Mouse (Mus musculus): Measurements from ENCODE around the gene Myadm.
A peak's percentile ranks its signal among the peaks of the same experiment; 100 is the strongest.

Myadm gene

DNA sequence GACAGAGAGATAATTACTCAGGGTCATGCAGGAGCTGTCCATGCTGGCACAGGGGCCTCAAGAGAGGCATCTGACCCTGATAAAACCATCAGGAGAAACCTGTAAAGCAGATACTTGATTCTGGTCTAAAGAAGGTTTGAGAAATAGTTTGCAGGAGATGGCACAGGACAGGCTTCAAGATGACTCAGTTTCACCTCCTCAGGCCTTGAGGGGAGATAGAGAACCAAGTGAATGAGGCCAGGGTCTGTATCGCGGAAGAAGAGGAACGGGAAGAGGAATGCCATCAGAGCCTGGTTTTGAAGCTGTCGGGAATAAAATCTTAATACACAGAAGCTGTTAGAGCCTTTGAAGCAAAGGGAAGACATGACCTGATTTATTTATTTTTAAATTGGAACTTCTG, 28.8 kb downstream of the Myadm start:
- no peak for DNase-seq (ENCODE audit: low spot score in 2 of 2)

- no peak for DNase-seq (ENCODE audit: low spot score in 2 of 2)
These were observed 32.0 kb downstream of the Myadm start for GRCm38 (mm10) chr7:3320856-3321255.

DNA sequence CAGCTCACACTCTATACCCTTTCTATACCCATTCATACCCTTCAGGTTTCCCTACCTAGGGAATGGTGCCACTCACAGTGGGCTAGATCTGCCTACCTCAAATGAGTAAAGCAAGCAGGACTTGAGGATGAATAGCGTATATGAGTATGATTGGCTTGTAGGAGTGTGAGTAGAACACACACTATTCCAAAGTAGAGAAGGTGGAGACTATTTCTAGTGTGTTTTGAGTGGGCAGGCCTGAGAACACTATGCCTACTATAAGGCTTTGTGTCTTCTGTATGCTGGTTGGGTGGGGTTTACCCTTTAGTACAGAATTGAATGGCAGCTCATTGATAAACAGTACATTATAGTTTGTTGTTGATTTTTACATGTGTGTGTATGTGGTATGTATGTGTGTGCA, 34.9 kb downstream of the Myadm start:
- no peak for DNase-seq (ENCODE audit: low spot score in 2 of 2)

- DNase-seq (ENCODE audit: low spot score in 2 of 2) = no peak
These were observed 39.1 kb downstream of the Myadm start for GRCm38 (mm10) chr7:3327961-3328360.

DNA sequence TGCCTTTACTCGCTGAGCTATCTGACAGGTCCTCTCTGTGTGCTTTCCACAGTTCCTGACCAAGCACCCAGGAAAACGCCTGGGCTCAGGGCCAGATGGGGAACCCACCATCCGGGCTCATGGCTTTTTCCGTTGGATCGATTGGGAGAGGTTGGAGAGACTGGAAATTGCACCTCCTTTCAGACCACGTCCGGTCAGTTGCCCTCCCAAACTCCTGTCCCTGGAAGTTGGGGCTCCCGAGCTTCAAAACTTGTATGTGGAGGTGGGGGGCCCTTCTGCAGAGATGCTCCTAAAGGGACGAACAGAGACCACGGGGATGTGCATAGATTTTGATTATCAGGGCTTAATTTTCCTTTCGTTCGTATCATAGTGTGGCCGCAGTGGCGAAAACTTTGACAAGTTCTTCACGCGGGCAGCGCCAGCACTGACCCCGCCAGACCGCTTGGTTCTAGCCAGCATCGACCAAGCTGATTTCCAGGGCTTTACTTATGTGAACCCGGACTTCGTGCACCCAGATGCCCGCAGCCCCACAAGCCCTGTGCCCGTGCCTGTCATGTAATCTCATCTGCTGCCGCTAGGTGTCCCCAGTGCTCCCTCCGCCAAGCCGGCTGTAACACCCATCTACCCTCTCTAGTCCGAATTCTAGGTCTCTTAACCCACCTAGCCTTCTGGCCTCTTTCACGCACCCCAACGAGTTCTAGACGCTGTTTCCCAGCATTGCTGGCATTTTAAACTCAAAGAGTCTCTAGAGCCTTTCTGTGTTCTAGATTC, 41.1 kb downstream of the Myadm start:
- peak; percentile 50 to 61 for DNase-seq (ENCODE audit: low spot score in 2 of 2)

DNA sequence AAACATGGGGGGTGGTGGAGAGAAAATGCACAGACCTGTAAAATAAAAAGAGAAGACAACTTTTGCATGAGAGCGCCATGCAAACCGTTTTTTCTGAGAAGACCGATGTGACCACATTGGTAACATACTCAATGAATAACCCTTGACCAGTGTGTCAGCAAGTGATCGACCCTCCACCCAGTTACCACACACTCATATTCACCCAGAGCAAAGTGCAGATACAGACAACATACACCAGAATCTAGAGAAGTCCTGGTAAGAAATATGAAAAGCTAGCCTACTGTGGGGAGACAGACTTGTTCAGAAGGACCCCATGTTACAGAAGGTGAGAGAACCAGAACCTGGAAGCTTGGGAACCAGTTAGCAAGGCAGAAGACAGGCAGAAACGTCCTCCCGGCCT, 42.3 kb downstream of the Myadm start:
- no peak for DNase-seq (ENCODE audit: low spot score in 2 of 2)

GRCm38 (mm10) chr7:3331581-3332223, 42.8 kb downstream of the Myadm start:
- peak; percentile 37 to 52 for DNase-seq (ENCODE audit: low spot score in 2 of 2)

- DNase-seq (ENCODE audit: low spot score in 2 of 2) = no peak
These were observed 43.3 kb downstream of the Myadm start for GRCm38 (mm10) chr7:3332224-3332615.

- peak in 1 of 2 experiments; percentile 16 for DNase-seq (ENCODE audit: low spot score in 2 of 2)
These were observed 44.0 kb downstream of the Myadm start, which contains the start of gene Cacng7 for GRCm38 (mm10) chr7:3332619-3333521. Gene Cacng7 (plus strand): TSS chr7:3332955.

- no peak for DNase-seq (ENCODE audit: low spot score in 2 of 2)
These were observed 44.7 kb downstream of the Myadm start for GRCm38 (mm10) chr7:3333542-3333941.

DNA sequence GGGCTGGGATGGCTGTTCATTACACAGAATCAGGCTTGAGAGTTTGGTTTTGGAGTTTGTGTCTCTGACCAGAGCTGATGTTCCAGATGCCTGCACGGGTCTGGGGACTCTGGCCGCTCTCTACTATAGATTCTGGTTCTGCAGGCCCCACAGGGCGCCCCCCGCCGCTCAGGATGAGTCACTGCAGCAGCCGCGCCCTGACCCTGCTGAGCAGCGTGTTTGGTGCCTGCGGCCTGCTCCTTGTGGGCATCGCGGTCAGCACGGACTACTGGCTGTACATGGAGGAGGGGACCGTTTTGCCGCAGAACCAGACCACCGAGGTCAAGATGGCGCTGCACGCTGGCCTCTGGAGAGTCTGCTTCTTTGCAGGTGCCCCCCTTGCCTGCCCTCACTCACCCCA, 47.5 kb downstream of the Myadm start:
- no peak for DNase-seq (ENCODE audit: low spot score in 2 of 2)

- no peak for DNase-seq (ENCODE audit: low spot score in 2 of 2)
These were observed 49.5 kb downstream of the Myadm start for GRCm38 (mm10) chr7:3338286-3338935.

DNA sequence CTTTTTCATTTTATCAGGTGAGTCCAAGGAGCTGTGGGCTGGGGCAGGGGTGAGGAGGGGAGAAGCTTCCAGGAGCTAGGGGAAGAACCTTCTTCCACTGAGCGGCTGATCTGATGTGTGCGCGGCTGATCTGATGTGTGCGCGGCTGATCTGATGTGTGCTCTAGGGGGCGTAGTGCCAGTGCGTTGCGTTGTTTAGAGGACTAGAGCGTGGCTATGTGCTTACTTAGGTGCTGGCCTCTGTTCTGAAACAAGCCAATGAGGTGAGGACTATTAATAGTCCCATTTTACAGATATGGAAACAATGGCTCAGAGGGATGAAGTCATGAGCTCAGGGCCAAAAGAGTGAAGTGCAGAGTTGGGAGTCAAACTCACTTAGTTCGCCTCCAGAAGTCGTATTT, 50.1 kb downstream of the Myadm start:
- DNase-seq (ENCODE audit: low spot score in 2 of 2) = no peak

DNA sequence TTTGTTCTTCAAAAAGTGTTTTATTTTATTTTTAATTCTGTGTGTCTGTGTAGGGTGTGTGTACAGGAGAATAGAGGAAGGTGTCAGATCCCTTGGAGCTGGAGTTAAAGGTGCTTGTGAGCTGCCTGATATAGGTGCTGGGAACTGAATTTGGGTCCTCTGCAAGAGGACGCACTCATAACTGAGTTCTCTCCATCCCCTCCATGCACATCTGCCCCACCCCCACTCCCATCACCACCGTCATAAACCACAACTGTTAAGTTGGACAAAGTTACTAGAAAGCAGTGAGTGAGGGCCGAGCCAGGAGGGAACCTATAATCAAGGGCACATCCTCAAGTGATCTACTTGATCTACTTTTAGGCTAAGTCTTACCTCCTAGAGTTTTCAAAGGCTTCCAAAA, 55.0 kb downstream of the Myadm start:
- DNase-seq (ENCODE audit: low spot score in 2 of 2) = no peak

DNA sequence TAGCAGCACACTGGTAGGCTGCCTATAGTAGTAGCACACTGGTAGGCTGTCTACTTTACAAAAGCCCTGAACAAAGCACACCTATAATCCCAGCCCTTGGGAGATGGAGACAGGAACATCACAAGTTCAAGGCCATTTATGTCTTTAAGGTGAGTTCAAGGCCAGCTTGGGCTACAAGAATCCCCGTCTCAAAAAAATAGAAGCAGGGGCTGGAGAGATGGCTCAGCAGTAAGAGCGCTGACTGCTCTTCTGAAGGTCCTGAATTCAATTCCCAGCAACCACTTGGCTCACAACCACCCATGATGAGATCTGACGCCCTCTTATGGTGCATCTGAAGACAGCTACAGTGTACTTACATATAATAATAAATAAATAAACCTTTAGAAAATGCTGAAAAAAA, 56.4 kb downstream of the Myadm start:
- DNase-seq (ENCODE audit: low spot score in 2 of 2) = no peak

- DNase-seq (ENCODE audit: low spot score in 2 of 2) = no peak
These were observed 58.7 kb downstream of the Myadm start for GRCm38 (mm10) chr7:3347366-3348287.

DNA sequence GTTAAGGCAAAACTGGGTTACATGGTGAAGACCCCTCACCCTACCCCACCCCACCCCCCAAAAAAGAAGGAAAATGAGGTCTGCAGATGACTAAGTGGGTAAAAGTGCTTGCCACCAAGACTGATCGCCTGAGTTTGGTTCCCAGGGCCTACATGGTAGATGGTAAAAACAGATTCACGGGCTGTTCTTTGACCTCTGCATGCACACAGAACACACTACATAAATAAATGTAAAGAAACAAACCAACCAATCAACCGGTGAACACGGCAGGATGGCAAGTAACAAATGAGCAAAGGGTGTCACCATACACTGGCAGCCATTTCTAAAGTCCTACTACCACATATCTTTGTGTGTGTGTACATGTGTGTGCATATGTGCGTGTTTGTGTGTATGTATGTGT, 59.4 kb downstream of the Myadm start:
- DNase-seq (ENCODE audit: low spot score in 2 of 2) = no peak

- DNase-seq (ENCODE audit: low spot score in 2 of 2) = no peak
These were observed 60.9 kb downstream of the Myadm start for GRCm38 (mm10) chr7:3349775-3350174.

Measured in heart, adult 9 months (tissue).